Mouse (Mus musculus) thymus, postnatal 14 days (tissue): ENCODE data around the gene Arhgef12.
A peak's percentile ranks its signal among the peaks of the same experiment; 100 is the strongest.

Source experiments
- DNase-seq: peaks from one replicate; pipeline ENCODE4 v3.0.0; 2021

The Arhgef12 gene

GRCm38 (mm10) chr9:43108081-43108480, 1.0 kb upstream of the Arhgef12 start:
- DNase-seq: no peak

GRCm38 (mm10) chr9:43107555-43107954, 516 bp upstream of the Arhgef12 start:
- DNase-seq: no peak

GRCm38 (mm10) chr9:43106426-43107186, 433 bp downstream of the Arhgef12 start:
- peak; percentile 14 for DNase-seq

- DNase-seq: peak; percentile 61
Measured at GRCm38 (mm10) chr9:43105664-43106361, 1.2 kb downstream of the Arhgef12 start.

GRCm38 (mm10) chr9:43104873-43105663, 2.0 kb downstream of the Arhgef12 start:
- DNase-seq: no peak

- DNase-seq: no peak
Measured at GRCm38 (mm10) chr9:43104526-43104872, 2.5 kb downstream of the Arhgef12 start.

GRCm38 (mm10) chr9:43103675-43104299, 3.3 kb downstream of the Arhgef12 start:
- no peak for DNase-seq

- DNase-seq: no peak
Measured at GRCm38 (mm10) chr9:43102931-43103330, 4.1 kb downstream of the Arhgef12 start.

- no peak for DNase-seq
Measured at GRCm38 (mm10) chr9:43101936-43102595, 5.0 kb downstream of the Arhgef12 start.

GRCm38 (mm10) chr9:43098922-43099321, 8.1 kb downstream of the Arhgef12 start:
- DNase-seq: no peak

GRCm38 (mm10) chr9:43097801-43098557, 9.1 kb downstream of the Arhgef12 start:
- DNase-seq: no peak

- DNase-seq: peak; percentile 60
Measured at GRCm38 (mm10) chr9:43096337-43096736, 10.7 kb downstream of the Arhgef12 start.

- DNase-seq: no peak
Measured at GRCm38 (mm10) chr9:43094828-43095227, 12.2 kb downstream of the Arhgef12 start.

GRCm38 (mm10) chr9:43093803-43094202, 13.2 kb downstream of the Arhgef12 start:
- DNase-seq: no peak

- no peak for DNase-seq
Measured at GRCm38 (mm10) chr9:43085686-43086285, 21.3 kb downstream of the Arhgef12 start.

GRCm38 (mm10) chr9:43084496-43085362, 22.3 kb downstream of the Arhgef12 start:
- no peak for DNase-seq

GRCm38 (mm10) chr9:43083441-43084055, 23.5 kb downstream of the Arhgef12 start:
- DNase-seq: no peak

- DNase-seq: no peak
Measured at GRCm38 (mm10) chr9:43078711-43079110, 28.3 kb downstream of the Arhgef12 start.

GRCm38 (mm10) chr9:43076163-43076562, 30.9 kb downstream of the Arhgef12 start:
- DNase-seq: no peak

- DNase-seq: no peak
Measured at GRCm38 (mm10) chr9:43074611-43075010, 32.4 kb downstream of the Arhgef12 start.
